Mouse (Mus musculus): ENCODE measurements around the gene Samm50. TPM values are rescaled to one million over a fixed set of nuclear protein-coding genes. Genes with fewer than 3 reads are reported as not detected.

The Samm50 gene
- total RNA-seq, 2 experiments from 2014 or later: 53.9 to 69.2 TPM

DNA sequence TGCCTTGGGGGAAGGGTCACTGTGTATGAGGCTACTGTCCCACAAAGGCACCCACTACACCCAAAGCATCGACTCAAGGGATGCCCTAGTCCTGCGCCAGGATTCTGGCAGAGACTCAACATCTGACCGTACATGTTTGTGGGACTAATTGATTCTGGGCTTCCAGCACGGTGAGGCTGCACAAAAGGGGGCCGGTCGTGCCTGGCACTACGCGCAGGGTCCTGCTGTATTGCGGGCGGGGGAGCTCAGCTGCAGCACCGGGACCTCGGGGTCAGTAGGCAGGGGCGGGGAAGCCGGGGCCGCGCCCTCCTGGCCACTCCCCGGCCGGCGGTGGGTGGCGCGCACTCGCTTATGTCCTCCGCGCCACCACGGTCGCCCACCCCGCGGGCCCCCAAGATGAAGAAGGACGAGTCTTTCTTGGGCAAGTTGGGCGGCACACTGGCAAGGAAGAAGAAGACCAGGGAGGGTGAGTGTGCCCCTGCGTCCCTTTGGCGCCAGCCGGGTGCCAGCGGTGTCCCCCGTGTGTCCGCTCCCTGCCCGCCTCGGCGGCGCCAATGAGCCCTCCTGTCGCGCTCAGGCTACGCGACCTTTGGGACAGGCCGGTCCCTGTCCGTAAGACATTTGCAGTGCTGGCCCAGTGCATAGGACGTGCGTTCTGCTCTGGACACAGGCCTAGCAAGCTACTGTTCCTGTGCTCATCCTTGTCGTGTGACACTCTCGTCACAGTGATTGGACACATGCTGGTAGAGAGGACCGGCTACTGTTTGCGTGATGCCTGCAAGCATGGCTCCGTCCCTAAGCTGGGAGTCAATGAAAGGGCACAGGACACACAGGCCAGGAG, 39.9 kb downstream of the Samm50 start, which contains the start of gene Parvb:
TSS of gene Parvb (plus strand) at position 323 of the 841 bp plus-strand sequence.
- peak; percentile 13; the same call in 1 of the 2 replicates for ATAC-seq (replicated peaks; ENCODE audit: low FRiP score, low TSS enrichment, poor library complexity, severe bottlenecking)

DNA sequence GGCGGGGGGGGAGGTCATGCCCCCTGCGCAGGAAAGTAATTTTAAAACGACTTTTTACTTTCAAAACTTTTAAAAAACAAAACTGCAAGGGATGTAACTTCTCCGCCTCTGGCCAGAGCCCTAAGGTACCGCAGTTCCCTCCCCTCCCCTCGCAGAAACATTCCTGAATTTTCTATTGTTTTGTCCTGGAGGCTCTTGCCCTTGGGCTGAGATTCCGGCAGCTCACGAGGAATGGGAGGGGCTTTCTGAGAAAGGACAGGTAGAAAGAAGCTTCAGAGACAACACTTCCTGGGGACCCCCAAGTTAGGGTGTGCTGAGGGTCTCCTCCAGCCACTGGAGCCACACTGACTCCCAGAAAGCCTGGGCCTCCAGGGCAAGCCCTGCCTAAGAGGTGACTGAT, 40.6 kb downstream of the Samm50 start:
- ATAC-seq (replicated peaks; ENCODE audit: low FRiP score, low TSS enrichment, poor library complexity, severe bottlenecking): no peak

DNA sequence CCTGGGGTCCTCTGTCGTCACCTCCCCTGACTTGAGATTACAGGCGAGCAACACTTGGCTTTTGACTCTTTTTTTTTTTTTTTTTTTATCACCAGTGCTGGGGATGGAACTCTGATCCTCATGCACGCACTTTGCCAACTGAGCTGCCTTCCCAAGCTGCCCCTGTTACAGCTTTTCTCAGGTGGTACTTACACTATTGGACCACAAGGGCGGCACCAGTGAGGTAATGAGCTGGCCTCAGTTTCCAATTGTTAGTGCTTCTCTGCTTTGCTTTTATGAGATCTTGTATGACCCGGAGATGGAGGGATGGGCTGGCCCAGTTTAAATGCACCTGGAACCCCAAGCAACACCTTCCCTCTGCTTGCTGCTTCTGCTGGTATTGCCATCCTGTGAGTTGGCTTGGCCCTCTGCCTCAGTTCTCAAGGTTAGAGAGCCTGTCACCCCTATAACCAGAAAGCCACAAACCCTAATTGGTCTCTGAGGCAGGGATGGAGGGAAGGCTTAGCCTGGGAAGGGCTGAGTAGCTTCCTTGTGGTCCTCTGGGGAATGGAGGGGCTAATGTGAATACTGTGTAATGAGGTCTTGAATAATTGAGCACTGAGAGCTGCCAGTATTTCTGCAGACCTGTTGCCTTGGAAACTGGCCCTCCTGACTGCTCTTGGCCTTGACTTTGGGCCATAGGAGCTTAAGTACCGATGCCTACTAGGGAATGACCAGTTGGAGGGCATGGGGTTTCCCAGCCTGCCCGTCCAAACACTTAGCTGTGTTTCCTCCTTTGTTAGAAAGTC, 42.9 kb downstream of the Samm50 start:
- ATAC-seq (replicated peaks; ENCODE audit: low FRiP score, low TSS enrichment, poor library complexity, severe bottlenecking): no peak

DNA sequence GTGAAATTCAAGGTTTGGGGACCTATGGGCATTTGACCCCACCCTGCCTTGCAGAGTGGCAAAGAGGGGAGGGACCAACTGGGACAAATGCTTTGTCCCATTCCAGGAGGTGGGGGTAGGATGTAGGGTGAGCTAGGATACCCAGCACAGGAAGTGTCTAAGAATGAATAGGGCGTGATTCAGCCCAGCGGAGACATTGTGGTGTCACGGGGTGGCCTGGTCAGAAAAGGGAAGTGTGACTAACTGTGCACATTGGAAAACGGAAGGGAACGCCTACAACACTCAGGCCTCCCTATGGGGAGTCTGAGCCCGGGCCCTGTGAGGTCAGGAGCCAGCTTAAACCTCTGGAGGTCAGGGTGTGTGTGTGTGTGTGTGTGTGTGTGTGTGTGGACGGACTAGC, 43.6 kb downstream of the Samm50 start:
- ATAC-seq (replicated peaks; ENCODE audit: low FRiP score, low TSS enrichment, poor library complexity, severe bottlenecking): no peak

DNA sequence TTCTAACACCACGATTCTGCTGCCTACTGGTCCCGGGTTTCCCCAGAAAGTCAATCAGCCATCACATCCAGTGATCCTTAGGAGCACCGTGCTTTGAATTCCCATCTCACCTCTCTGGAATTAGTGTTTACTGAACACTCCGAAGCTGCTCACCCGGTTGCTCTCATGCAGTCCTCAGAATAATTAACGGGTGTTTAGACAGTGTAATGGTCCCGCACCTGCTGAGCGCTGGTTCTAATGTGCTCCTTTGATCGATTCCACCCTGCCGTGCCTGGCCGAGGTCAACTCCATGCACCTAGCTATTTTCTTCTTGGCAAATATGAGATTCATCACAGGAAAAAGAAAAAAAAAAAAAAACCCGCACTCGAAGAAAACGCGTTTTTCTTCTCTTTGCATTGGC, 46.5 kb downstream of the Samm50 start:
- ATAC-seq (replicated peaks; ENCODE audit: low FRiP score, low TSS enrichment, poor library complexity, severe bottlenecking): no peak

DNA sequence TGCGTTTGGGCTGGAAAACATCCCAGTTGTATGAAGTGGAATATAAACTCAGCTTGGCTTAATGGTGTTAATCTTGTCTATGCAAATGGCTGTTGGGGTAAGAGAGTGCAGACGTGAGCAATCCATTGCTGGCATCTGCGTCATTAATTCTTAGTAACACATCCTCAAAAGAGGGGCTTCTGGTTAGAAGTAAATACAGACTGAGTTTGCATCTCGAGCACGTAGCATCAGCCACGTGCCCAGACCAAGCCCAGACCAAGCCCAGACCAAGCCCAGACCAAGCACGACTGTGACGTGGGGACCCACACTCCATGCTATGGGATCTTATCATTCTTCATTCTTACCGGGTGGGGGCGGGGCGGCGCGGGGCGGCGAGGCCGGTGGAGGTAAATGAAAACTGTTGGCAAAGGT, 47.0 kb downstream of the Samm50 start:
- ATAC-seq (replicated peaks; ENCODE audit: low FRiP score, low TSS enrichment, poor library complexity, severe bottlenecking): no peak

DNA sequence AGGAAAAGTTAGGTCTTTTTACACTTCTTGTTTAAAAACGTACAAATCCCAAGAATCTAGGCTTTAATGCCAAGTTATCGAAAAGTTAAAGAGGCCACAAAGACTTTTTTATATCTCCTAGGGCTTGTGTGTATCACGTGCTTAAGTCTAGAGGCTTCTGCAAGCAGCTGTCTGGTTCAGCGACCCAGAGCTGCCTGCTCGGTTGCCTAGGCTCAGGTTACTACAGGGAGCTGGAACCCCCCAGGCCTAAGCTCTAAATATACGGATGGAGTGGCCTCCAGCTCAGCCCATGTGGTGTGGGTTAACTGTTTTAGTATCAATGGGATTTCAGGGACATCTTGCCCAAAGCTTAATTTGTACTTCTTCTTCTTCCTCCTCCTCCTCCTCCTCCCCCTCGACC, 49.5 kb downstream of the Samm50 start:
- no peak for ATAC-seq (replicated peaks; ENCODE audit: low FRiP score, low TSS enrichment, poor library complexity, severe bottlenecking)

DNA sequence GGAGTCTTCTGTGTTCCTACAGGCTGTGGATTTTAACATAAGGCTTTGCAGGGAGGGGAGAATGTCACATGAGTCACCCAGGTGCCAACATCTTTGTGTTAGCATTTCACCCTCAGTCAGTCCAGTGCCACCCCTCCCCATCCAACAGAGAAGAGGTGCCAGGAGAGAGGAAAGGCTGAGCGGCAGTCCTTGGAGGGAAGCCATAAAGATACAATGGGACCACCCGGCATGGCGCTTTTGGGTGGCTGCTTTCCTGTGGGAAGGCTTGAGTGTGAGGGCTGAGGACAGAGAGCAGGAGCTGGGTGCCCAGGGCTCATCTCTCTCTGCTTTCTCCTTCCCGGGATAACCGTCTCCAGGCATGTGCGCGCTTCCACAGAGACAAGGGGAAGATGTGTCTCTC, 53.1 kb downstream of the Samm50 start:
- ATAC-seq (replicated peaks; ENCODE audit: low FRiP score, low TSS enrichment, poor library complexity, severe bottlenecking): no peak

DNA sequence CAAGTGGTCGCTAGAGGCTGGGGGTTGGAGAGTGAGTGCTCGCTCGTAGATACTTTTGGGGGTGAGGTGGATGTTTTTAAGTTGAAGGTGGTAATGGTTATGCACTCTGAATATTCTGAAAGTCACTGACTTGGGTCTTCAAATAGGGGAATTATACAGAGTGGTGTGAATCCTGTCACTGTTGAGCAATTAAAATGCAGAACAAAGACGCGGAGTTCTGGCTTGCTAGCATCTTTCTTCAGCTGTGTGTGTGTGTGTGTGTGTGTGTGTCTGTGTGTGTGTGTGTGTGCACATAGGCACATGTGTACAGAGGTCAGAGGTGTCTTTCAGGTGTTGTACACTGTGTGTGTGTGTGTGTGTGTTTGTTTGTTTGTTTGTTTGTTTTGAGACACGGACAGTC, 54.2 kb downstream of the Samm50 start:
- no peak for ATAC-seq (replicated peaks; ENCODE audit: low FRiP score, low TSS enrichment, poor library complexity, severe bottlenecking)

DNA sequence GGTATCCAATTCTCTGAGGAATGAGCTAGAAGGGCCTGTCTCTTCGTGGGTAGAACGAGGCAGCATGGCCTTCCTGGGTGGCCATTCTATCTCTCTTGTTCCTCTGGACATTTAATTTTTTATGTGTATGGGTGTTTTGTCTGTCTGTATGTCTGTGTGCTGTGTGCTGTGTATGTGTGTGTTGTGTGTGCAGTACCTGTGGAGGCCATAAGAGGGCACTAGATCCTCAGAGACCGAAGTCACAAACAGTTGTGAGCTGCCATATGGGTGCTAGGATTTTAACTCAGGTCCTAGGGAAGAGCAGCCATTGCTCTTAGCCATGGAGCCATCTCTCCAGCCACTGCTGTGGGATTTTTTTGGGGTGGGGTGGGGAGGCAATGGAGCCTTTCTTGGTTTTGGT, 55.3 kb downstream of the Samm50 start:
- no peak for ATAC-seq (replicated peaks; ENCODE audit: low FRiP score, low TSS enrichment, poor library complexity, severe bottlenecking)

DNA sequence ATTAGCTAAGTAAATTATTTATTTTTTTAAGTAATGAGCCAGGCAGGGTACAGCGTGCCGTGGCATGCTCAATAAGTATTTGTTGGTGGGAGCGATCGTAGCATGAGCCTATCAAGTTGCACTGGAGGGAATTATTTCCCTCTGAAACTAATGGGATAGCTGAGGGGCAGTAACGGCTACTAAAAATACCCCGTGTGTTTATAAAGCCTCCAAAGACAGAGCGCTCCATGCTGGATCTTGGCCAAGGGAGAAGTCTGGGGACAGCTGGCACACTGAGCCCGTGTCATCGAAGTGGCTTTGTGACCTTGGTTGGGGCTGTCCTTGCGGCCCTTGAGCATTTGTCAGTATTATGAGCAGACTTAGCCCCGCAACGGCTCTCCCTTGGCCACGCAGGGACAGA, 59.2 kb downstream of the Samm50 start:
- no peak for ATAC-seq (replicated peaks; ENCODE audit: low FRiP score, low TSS enrichment, poor library complexity, severe bottlenecking)

DNA sequence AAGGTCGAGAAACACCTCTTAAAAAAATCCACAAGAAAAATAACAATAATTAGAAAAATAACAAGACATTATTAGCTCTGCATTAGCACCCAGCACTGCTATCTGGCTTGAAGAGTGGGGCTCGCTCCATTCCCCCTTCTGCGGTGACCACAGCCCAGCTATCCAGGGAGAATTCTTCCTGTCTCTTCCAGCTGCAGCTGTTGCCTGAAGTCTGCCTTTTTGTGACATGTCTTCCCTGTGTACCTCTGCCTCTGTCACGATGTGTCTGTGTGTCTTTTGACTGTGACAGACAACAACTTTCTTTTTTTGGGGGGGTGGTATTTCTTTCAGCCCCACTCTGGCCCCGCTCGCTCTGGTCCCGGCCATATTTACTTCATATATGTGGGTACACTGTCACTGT, 60.6 kb downstream of the Samm50 start:
- no peak for ATAC-seq (replicated peaks; ENCODE audit: low FRiP score, low TSS enrichment, poor library complexity, severe bottlenecking)

DNA sequence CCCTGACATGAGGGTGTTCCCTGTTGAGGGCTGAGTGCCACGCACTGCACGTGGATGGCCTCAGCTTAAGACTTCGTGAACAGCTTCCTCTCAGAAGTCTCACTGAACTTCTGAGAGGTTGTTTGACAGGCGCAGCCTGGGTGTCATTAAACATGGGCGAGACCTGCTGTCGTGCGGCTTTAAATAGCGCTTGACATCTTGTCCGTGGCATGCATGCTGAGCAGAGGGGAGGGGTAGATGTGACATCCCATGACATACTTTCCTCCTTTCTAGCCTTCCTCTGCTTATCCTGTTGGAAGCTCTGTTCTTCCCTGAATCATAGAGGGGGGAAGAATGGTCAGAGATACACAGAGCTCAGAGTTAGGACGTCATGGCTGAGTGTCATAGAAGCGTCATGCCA, 61.7 kb downstream of the Samm50 start:
- no peak for ATAC-seq (replicated peaks; ENCODE audit: low FRiP score, low TSS enrichment, poor library complexity, severe bottlenecking)

DNA sequence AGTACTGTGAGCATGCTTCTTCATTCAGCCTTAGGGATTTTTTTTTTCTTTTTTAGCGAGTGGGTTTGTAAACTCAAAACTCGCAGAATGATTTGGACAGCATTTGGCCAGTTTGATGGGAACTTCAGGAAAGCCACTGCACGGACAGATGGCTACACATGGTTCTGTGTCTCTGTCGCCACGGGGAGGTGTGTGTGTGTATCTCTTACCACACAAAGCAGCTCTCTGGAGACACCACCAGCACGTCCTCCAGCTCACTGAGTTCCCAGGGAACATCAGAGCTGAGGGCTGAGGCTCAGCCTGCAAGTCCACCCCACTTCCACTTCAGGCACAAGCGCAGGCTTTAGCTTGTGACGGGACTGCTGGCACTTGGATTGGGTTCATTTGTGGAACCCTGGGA, 62.3 kb downstream of the Samm50 start:
- no peak for ATAC-seq (replicated peaks; ENCODE audit: low FRiP score, low TSS enrichment, poor library complexity, severe bottlenecking)

DNA sequence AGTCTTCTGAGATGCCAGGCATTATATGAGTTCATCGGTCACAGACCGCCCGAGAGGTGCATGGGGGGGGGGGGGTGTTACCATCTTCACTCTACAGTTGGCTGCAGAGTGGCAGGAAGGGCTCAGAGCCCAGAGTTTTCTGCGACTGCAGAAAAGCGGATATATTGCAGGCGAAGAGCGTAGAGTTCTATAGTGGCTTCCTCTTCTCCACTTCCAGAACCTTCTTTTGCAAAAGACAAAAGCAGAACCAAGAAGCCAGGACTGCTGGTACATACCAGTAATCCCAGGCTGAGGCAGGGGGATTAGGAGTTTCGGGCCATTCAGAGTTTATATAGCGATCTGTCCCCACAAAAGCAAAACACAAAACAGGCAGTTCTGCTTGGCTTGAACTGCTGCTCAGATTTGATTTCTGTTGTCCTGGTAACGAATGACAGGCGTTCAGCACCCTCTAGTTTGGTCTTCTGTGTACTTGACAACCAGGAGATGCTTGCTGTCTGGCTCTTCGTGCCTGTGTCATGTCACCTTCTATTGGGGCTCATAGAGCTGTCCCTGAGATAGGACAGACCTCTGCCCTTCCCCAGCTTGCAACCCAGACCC, 64.3 kb downstream of the Samm50 start:
- no peak for ATAC-seq (replicated peaks; ENCODE audit: low FRiP score, low TSS enrichment, poor library complexity, severe bottlenecking)

DNA sequence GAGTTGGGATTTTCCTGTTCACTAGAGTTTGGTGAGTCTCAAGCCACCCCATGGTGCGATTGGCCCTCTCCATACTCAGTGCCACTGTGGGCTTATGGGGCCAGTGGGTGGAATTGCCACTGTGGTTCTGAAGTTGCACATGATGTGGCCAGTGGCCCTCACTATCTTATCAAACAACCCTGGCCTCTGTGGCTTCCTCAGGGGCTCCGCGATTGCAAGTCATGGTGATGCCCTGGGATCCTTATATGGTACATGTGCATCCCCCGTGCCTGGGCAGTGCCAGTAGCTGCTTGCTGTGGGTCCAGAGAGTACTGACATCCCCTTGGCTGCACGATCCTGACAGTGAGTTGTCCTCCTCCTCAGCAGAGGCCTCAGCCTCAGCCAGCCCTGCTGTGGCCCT, 64.8 kb downstream of the Samm50 start:
- peak; percentile 69 for ATAC-seq (replicated peaks; ENCODE audit: low FRiP score, low TSS enrichment, poor library complexity, severe bottlenecking)

DNA sequence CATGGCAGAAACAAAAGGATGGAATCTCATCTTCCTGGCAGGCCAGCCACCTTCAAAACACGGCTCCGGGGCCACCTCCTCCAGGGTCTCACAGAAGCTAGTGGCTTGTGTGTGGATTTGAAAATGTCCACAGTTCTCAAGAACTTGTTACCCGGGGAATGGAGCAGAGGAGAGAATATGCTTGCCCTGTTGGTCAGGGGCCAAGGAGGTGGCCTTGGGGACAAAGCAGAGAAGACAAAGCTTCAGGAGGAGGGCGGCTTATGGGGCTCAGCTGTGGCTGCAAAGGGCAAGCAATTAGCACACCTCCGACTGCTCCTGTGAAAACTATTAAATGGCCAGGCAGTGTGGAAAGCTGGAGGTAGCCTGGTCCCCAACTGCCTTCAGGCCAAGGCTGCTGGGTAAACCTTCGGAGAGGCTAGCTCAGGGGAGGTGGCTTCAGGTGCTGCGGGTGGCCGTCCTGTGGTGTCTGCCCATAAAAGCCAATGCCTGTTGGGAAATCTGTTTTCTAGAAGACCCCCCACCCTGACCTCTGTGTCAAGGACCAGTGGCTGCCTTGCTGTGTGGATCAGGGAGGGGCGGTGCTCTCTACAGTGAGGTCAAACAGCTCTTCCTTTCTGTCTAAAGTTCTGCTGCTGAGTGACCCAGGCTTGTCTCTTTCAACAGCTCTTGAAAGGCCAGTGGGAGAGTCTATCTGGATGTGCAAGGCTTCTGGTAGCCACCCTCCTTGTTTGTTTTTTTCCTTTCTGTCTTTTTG, 66.7 kb downstream of the Samm50 start:
- no peak for ATAC-seq (replicated peaks; ENCODE audit: low FRiP score, low TSS enrichment, poor library complexity, severe bottlenecking)

DNA sequence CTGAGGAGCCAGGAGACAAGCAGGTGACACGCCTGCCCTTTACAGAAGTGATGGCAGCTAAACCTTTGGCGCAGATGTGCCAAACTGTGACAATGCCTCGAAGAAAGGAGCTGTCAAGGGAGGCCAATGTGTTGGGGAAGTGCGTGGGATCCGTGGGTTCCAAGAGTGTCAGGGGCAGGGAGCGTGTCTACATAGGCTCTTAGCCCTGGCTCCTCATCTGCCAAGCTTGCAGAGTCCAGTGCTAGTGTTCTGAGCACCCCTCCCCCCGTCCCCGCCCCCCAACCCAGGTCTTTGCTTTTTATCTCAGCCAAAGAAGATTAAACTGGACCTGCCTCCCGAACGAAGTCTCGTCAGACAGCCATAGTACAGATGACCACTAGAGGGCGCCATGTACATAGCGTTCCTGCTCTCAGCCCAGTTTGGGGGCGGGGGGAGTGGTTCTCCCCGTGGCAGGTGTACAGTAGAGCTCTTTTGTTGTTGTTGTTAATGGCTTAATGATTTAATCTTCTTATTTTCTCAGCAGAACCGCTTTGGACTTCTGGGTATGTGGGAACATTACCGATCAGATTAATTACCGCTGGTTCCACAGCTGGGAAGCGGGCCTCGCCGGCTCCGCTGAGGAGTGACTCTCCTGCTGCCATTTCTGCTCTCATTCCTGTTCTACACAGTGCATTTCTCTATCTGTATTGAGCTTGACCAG, 68.2 kb downstream of the Samm50 start:
- 0 out of 2 replicates have a peak, but pooled peaks have one; percentile 23 for ATAC-seq (replicated peaks; ENCODE audit: low FRiP score, low TSS enrichment, poor library complexity, severe bottlenecking)

DNA sequence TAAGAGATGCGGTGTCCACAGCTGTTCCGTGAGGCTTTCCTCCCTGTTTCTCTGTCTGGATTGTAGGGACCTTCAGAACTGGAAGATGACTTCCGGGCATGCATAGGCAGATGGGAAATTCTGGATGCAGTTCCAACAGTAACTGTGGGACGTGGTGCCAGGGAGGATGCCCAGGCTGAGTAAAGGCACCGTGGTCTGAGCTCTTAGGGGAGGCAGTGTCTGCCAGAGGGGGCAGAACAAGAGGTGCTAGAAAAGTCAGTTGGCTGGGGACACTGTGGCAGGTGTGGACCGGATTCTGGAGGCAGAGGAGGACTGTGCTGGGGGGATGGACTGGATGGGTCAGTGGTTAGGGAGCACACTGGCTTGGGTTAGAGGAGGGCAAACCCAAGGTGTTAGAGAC, 70.6 kb downstream of the Samm50 start:
- no peak for ATAC-seq (replicated peaks; ENCODE audit: low FRiP score, low TSS enrichment, poor library complexity, severe bottlenecking)

All from megakaryocyte-erythroid progenitor cell, adult 5-6 weeks (primary cell).